Mouse (Mus musculus): Measurements from ENCODE around the gene Ocm. TPM values are rescaled to one million over a fixed set of nuclear protein-coding genes. Genes with fewer than 3 reads are reported as not detected.
"Not testable (repeated sequence)": the region's sequence is repeated elsewhere in the genome, so short reads cannot be mapped to it uniquely, and the experiment has no call there.

Gene Ocm
- polyA plus RNA-seq, 1 experiment: not detected

DNA sequence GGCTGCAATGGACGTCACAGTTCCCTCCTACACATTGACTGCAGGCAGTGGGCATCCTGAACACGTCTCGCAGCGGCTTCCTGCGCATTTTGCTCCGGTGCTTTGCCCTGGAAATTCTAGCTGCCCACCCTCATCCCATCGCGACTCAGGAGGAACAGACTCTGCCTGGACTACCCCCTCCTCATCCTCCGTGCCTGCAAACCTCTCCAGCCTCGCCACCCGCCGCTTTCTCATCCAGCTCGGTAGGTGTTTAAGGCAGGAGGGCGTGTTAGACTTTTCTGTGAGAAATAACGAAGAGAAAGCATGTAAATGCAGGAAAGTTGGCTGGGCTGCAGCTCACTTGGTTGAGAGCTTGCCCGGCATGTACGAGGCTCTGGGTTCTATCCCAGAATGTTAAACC, 10.5 kb upstream of the Ocm start:
- Histone ChIP-seq H3K27me3 (ENCODE audit: control insufficient read depth, insufficient read depth, low read length) (no peaks in the 10 kb centered on the region), H3K4me1 (ENCODE audit: control insufficient read depth, insufficient read depth, low read length) (no peaks in the 10 kb centered on the region), H3K4me3 (ENCODE audit: control insufficient read depth, low read depth, low read length) (no peak overlapping the region), H3K36me3 (ENCODE audit: control insufficient read depth, insufficient read depth, low read length) (no peaks in the 10 kb centered on the region), H3K27ac (ENCODE audit: control insufficient read depth, insufficient read depth, low read depth, low read length) (no peak overlapping the region)
- TF ChIP-seq CTCF (IDR thresholded peaks at IDR 0.05; ENCODE audit: control insufficient read depth, insufficient read depth, insufficient replicate concordance, low read depth, low read length) (no peak), POLR2A (IDR thresholded peaks at IDR 0.05; ENCODE audit: control insufficient read depth, low read depth, low read length) (no peak)

DNA sequence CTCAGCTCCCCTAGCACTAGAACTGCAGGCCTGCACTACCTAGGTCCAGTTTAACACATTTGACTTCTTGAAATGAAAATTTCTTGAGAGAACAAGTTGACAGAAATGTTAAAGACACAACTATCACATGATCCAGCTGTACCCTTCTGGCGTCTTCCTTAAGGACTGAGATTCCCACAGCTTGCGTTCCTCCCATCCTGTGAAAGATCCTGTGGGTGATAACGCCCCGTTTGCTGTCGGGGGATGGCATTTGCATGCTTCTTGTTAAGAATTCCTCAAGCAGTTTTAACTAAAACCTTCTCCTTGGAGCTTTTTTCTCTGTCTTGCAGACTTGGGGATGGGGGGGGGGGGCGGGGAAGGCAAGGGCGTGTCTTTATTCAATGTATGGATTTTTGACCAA, 8.1 kb upstream of the Ocm start:
- Histone ChIP-seq H3K27me3 (ENCODE audit: control insufficient read depth, insufficient read depth, low read length) (no peaks in the 10 kb centered on the region), H3K36me3 (ENCODE audit: control insufficient read depth, insufficient read depth, low read length) (no peaks in the 10 kb centered on the region), H3K4me1 (ENCODE audit: control insufficient read depth, insufficient read depth, low read length) (no peaks in the 10 kb centered on the region), H3K27ac (ENCODE audit: control insufficient read depth, insufficient read depth, low read depth, low read length) (no peak overlapping the region), H3K4me3 (ENCODE audit: control insufficient read depth, low read depth, low read length) (no peak overlapping the region)
- TF ChIP-seq POLR2A (IDR thresholded peaks at IDR 0.05; ENCODE audit: control insufficient read depth, low read depth, low read length) (no peak), CTCF (IDR thresholded peaks at IDR 0.05; ENCODE audit: control insufficient read depth, insufficient read depth, insufficient replicate concordance, low read depth, low read length) (no peak)

GRCm38 (mm10) chr5:144032491-144032890, 6.0 kb upstream of the Ocm start:
- no peak for TF ChIP-seq POLR2A (IDR thresholded peaks at IDR 0.05; ENCODE audit: control insufficient read depth, low read depth, low read length)
- no peak for TF ChIP-seq CTCF (IDR thresholded peaks at IDR 0.05; ENCODE audit: control insufficient read depth, insufficient read depth, insufficient replicate concordance, low read depth, low read length)
- H3K27ac ChIP-seq (ENCODE audit: control insufficient read depth, insufficient read depth, low read depth, low read length): no peak overlapping the region
- H3K27me3 ChIP-seq (ENCODE audit: control insufficient read depth, insufficient read depth, low read length): no peaks in the 10 kb centered on the region
- no peaks in the 10 kb centered on the region for H3K4me1 ChIP-seq (ENCODE audit: control insufficient read depth, insufficient read depth, low read length)
- H3K4me3 ChIP-seq (ENCODE audit: control insufficient read depth, low read depth, low read length): no peak overlapping the region
- no peaks in the 10 kb centered on the region for H3K36me3 ChIP-seq (ENCODE audit: control insufficient read depth, insufficient read depth, low read length)

DNA sequence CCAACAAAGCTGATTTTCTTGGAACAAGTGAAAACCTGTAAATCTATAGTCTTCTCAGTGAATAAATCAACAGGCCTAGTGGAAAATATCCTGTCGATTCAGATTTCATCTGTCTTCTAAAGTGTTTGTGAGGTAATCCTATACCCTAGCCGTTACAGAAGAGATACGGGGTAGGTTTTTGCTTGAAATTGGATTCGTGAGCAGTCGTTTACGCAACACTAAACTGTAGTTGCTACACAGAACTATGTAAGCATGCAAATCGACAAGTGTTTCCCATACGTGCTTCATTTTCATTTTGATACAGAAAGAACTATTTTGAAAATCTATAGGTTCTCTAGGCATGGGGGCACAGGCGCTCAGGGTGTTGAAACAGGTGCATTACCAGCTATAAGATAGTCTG, 10.6 kb downstream of the Ocm start:
- TF ChIP-seq CTCF (IDR thresholded peaks at IDR 0.05; ENCODE audit: control insufficient read depth, insufficient read depth, insufficient replicate concordance, low read depth, low read length) (no peak), POLR2A (IDR thresholded peaks at IDR 0.05; ENCODE audit: control insufficient read depth, low read depth, low read length) (no peak)
- Histone ChIP-seq H3K4me1 (ENCODE audit: control insufficient read depth, insufficient read depth, low read length) (peaks cover 3% of the 10 kb centered on the region; the same call in 1 of the 2 replicates), H3K36me3 (ENCODE audit: control insufficient read depth, insufficient read depth, low read length) (peaks cover under 1% of the 10 kb centered on the region; the same call in 1 of the 2 replicates), H3K27ac (ENCODE audit: control insufficient read depth, insufficient read depth, low read depth, low read length) (no peak overlapping the region), H3K4me3 (ENCODE audit: control insufficient read depth, low read depth, low read length) (no peak overlapping the region), H3K27me3 (ENCODE audit: control insufficient read depth, insufficient read depth, low read length) (no peaks in the 10 kb centered on the region)

GRCm38 (mm10) chr5:144015312-144015650, 11.2 kb downstream of the Ocm start:
- peaks cover 2% of the 10 kb centered on the region; the same call in 1 of the 2 replicates for H3K36me3 ChIP-seq (ENCODE audit: control insufficient read depth, insufficient read depth, low read length)
- H3K27me3 ChIP-seq (ENCODE audit: control insufficient read depth, insufficient read depth, low read length): no peaks in the 10 kb centered on the region
- no peak for TF ChIP-seq CTCF (IDR thresholded peaks at IDR 0.05; ENCODE audit: control insufficient read depth, insufficient read depth, insufficient replicate concordance, low read depth, low read length)
- no peak for TF ChIP-seq POLR2A (IDR thresholded peaks at IDR 0.05; ENCODE audit: control insufficient read depth, low read depth, low read length)
- H3K27ac ChIP-seq (ENCODE audit: control insufficient read depth, insufficient read depth, low read depth, low read length): no peak overlapping the region
- H3K4me1 ChIP-seq (ENCODE audit: control insufficient read depth, insufficient read depth, low read length): peaks cover 3% of the 10 kb centered on the region; the same call in 1 of the 2 replicates
- H3K4me3 ChIP-seq (ENCODE audit: control insufficient read depth, low read depth, low read length): peak overlapping the region; percentile 87

DNA sequence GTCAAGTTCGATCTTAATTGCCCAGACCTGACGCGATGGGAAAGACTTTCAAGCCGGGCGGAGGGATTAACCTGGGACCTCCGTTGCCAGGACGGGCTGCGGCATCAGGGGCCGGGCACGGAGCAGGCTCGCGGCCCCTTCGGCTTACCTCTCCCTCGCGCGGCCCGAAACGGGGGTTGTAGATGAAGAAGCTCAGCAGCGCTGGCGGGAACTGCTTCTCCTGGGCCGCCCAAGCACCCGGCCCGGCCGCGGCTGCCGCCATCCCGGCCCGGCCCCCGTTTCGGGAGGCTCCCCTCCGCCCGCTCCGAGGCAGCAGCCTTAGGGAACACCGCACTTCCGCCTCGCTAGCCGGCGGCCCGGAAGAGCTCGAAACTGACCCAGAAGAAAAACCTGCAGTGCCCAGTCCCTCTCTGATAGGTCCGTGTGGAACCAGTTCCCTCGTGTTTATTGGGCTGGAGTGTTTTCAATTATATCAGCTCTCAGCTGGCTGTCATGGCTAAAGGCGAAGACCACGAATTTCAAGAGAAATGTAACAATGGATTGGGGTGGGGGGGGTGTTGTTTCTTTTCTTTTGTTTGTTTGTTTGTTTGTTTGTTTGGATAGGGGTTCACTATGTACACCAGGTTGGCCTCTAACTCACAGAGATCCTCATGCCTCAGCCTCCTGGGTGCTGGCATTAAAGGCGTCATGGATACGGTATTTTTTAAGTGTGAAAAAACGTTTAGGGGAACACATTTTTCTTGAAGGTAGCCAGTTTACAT, 11.7 kb downstream of the Ocm start, which contains the start of gene Ccz1:
TSS of gene Ccz1 (minus strand) at position 327 of the 761 bp plus-strand sequence.
- peak within 1 kb of the TSS; percentile 58 for H3K27ac ChIP-seq (ENCODE audit: control insufficient read depth, insufficient read depth, low read depth, low read length)
- peaks cover 3% of the 10 kb centered on the region; the same call in 1 of the 2 replicates for H3K4me1 ChIP-seq (ENCODE audit: control insufficient read depth, insufficient read depth, low read length)
- TF ChIP-seq CTCF (IDR thresholded peaks at IDR 0.05; ENCODE audit: control insufficient read depth, insufficient read depth, insufficient replicate concordance, low read depth, low read length) (no peak), POLR2A (IDR thresholded peaks at IDR 0.05; ENCODE audit: control insufficient read depth, low read depth, low read length) (peak; percentile 68)
- peaks cover 2% of the 10 kb centered on the region; the same call in 1 of the 2 replicates for H3K36me3 ChIP-seq (ENCODE audit: control insufficient read depth, insufficient read depth, low read length)
- H3K4me3 ChIP-seq (ENCODE audit: control insufficient read depth, low read depth, low read length): peak within 1 kb of the TSS; percentile 87
- no peaks in the 10 kb centered on the region for H3K27me3 ChIP-seq (ENCODE audit: control insufficient read depth, insufficient read depth, low read length)

DNA sequence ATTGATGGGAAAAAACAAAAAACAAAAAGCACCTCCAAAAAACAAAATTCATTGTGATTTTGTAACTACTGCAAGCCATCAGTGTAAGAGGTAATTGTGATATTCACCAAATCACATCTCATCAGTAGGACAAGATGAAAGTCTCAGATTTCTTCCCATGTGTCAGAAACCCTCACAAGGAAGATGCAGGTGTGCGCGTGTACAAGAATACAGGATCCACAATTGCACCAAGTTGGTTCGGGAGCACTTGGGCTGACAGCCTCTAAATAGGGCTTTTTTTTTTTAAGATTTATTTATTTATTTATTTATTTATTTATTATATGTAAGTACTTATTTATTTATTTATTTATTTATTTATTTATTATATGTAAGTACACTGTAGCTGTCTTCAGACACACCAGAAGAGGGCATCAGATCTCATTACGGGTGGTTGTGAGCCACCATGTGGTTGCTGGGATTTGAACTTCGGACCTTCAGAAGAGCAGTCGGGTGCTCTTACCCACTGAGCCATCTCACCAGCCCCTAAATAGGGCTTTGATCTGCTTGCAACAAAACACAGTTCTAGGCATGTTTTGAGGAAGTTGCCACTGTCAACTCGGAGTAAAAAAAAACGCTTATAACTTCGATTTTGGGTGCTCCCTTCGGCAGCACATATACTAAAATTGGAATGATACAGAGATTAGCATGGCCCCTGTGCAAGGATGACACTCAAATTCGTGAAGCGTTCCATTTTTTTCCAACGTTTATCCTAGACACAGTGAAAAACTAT, 12.9 kb downstream of the Ocm start:
- not testable (repeated sequence) for H3K4me3 ChIP-seq (ENCODE audit: control insufficient read depth, low read depth, low read length); H3K27ac ChIP-seq (ENCODE audit: control insufficient read depth, insufficient read depth, low read depth, low read length)

More for the DNA sequence above, 12.9 kb downstream of the Ocm start:
- not testable (repeated sequence) for H3K4me1 ChIP-seq (ENCODE audit: control insufficient read depth, insufficient read depth, low read length); H3K27me3 ChIP-seq (ENCODE audit: control insufficient read depth, insufficient read depth, low read length); H3K36me3 ChIP-seq (ENCODE audit: control insufficient read depth, insufficient read depth, low read length)

All from testis, adult 2 months (tissue).